Mouse (Mus musculus): ENCODE data around the gene Kpna7. TPM values are rescaled to one million over a fixed set of nuclear protein-coding genes. Genes with fewer than 3 reads are reported as not detected.
"Not testable (repeated sequence)": the region's sequence is repeated elsewhere in the genome, so short reads cannot be mapped to it uniquely, and the experiment has no call there.

The Kpna7 gene
- polyA plus RNA-seq, 1 experiment from 2014 or later, result not detected

DNA sequence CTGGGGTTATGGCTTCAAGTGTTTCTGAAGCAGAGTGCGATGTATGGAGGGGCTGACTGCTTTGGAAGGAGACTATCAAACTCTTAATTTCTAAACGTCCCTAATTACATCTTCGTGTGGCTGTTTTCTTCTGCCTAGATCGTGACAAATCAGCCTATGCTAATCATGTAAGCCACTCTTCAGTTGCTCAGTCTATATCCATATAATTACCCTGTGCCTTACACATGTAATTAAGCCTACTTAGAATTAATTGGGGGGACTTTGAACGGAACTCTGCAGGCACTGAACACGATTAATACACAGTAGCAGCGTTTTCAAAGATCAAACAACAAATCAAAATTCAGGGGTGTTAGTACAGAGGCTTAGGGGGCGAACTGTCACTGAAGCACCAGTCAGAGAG is 25.9 kb downstream of the Kpna7 start:
- Histone ChIP-seq H3K27me3 (ENCODE audit: insufficient read depth, low read length) (no peaks in the 10 kb centered on the region), H3K36me3 (ENCODE audit: insufficient read depth, low read length) (no peaks in the 10 kb centered on the region)
- WGBS, result 84% methylated on average over 8 of the region's 8 CpGs

DNA sequence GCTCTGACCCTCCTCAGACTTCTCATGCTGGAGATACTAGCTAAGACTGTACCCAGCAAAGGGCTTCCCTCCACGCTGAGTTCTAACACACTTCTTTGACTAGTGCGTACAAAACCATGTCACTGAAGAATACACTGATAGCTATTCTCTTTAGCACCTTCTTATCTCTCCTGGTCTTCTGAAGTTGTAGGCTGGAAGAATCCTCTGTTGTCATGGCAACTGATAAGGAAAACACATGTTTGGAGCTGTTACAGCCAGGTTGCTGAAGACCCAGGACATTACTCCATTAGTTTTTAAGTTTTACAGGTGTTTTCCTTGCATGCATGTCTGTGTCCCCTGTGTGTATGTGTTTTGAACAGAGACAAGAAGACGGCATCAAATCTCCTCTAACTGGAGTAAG is 29.6 kb downstream of the Kpna7 start:
- not testable (repeated sequence) for ATAC-seq (ENCODE audit: low FRiP score, low TSS enrichment); H3K36me3 ChIP-seq (ENCODE audit: insufficient read depth, low read length); H3K4me1 ChIP-seq (ENCODE audit: insufficient read depth, low read length); H3K4me2 ChIP-seq (replicated peaks; ENCODE audit: low read depth, low read length); H3K4me3 ChIP-seq (ENCODE audit: low read length); H3K9ac ChIP-seq (replicated peaks; ENCODE audit: low read length); H3K27ac ChIP-seq (ENCODE audit: low read length); H3K9me3 ChIP-seq (ENCODE audit: low read length); H3K27me3 ChIP-seq (ENCODE audit: insufficient read depth, low read length)
- 80% methylated on average over 3 of the region's 3 CpGs for WGBS

More for the DNA sequence above, 25.9 kb downstream of the Kpna7 start:
- H3K4me3 ChIP-seq (ENCODE audit: low read length), result no peak overlapping the region
- H3K9ac ChIP-seq (replicated peaks; ENCODE audit: low read length), result no peak overlapping the region
- H3K4me2 ChIP-seq (replicated peaks; ENCODE audit: low read depth, low read length), result no peak overlapping the region
- no peaks in the 10 kb centered on the region for H3K4me1 ChIP-seq (ENCODE audit: insufficient read depth, low read length)
- H3K9me3 ChIP-seq (ENCODE audit: low read length), result no peaks in the 10 kb centered on the region
- H3K27ac ChIP-seq (ENCODE audit: low read length), result no peak overlapping the region
- no peak for ATAC-seq (ENCODE audit: low FRiP score, low TSS enrichment)

DNA sequence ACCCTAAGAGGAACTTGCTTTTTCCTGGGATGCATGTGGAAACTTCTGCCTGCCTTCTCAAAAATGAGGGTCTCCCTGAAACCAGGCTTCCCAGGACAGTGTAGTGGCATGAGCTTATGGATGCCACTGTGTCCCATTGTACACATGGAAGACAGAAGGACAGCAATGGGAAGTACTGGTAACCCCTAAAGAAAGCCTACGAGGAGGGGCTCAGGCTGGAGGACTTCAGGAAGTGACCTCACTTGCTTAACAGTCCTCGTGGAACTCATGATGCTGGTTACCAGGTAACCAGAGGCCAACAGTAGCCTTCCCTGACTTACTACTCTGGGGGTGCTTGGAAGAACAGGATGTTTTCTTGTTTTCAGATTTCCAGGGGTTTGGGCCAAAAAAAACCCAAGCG is 41.1 kb downstream of the Kpna7 start, which contains the start of gene 1700018F24Rik:
Gene 1700018F24Rik (plus strand): TSS at position 301 of the 400 bp plus-strand sequence.
- ATAC-seq (ENCODE audit: low FRiP score, low TSS enrichment); H3K9me3 ChIP-seq (ENCODE audit: low read length); H3K27ac ChIP-seq (ENCODE audit: low read length); H3K9ac ChIP-seq (replicated peaks; ENCODE audit: low read length); H3K4me1 ChIP-seq (ENCODE audit: insufficient read depth, low read length); H3K36me3 ChIP-seq (ENCODE audit: insufficient read depth, low read length); H3K4me2 ChIP-seq (replicated peaks; ENCODE audit: low read depth, low read length); H3K27me3 ChIP-seq (ENCODE audit: insufficient read depth, low read length); H3K4me3 ChIP-seq (ENCODE audit: low read length): not testable (repeated sequence)
- 61% methylated on average over 3 of the region's 3 CpGs for WGBS

DNA sequence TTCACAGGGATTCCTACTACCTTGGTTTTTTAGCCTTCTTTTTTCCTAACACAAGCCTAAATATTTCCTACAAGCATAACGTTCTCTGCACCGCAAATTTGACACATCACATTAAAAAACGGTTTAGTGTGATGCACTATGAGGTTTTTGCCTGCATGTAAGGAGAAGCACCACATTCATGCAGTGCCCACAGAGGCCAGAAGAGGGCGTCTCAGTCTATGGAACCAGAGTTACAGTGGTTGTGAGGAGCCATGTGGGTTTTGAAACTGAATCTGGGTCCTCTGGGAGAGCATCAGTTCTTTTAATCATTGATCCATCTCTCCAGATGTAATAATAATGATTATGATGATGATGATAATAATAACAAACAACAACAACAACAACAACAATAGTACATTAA is 42.2 kb downstream of the Kpna7 start:
- Histone ChIP-seq H3K4me3 (ENCODE audit: low read length) (no peak overlapping the region), H3K9ac (replicated peaks; ENCODE audit: low read length) (no peak overlapping the region), H3K27me3 (ENCODE audit: insufficient read depth, low read length) (no peaks in the 10 kb centered on the region), H3K36me3 (ENCODE audit: insufficient read depth, low read length) (no peaks in the 10 kb centered on the region), H3K4me1 (ENCODE audit: insufficient read depth, low read length) (no peaks in the 10 kb centered on the region), H3K4me2 (replicated peaks; ENCODE audit: low read depth, low read length) (no peak overlapping the region), H3K9me3 (ENCODE audit: low read length) (no peaks in the 10 kb centered on the region), H3K27ac (ENCODE audit: low read length) (no peak overlapping the region)
- WGBS, result 46% methylated on average over 4 of the region's 4 CpGs
- no peak for ATAC-seq (ENCODE audit: low FRiP score, low TSS enrichment)

DNA sequence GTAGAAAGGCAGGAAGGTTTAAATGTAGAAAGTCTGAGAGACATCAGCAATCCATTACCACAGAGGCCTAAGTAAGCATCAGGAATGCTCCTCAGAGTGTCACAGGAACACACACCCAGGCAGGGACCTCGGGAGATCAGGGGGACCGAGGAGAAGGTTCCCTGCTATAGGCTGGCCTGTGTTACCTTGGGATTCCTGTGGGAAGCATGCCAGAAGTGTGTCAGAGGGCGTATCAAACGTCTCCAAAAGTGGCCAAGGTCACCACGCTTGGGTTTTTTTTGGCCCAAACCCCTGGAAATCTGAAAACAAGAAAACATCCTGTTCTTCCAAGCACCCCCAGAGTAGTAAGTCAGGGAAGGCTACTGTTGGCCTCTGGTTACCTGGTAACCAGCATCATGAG is 51.4 kb downstream of the Kpna7 start, which contains the start of gene Gm4871:
Gene Gm4871 (minus strand): TSS at position 364 of the 400 bp plus-strand sequence.
- H3K4me2 ChIP-seq (replicated peaks; ENCODE audit: low read depth, low read length); H3K4me3 ChIP-seq (ENCODE audit: low read length); H3K36me3 ChIP-seq (ENCODE audit: insufficient read depth, low read length); H3K9ac ChIP-seq (replicated peaks; ENCODE audit: low read length); H3K9me3 ChIP-seq (ENCODE audit: low read length); H3K4me1 ChIP-seq (ENCODE audit: insufficient read depth, low read length); ATAC-seq (ENCODE audit: low FRiP score, low TSS enrichment); H3K27ac ChIP-seq (ENCODE audit: low read length); H3K27me3 ChIP-seq (ENCODE audit: insufficient read depth, low read length): not testable (repeated sequence)
- 47% methylated on average over 4 of the region's 5 CpGs for WGBS

DNA sequence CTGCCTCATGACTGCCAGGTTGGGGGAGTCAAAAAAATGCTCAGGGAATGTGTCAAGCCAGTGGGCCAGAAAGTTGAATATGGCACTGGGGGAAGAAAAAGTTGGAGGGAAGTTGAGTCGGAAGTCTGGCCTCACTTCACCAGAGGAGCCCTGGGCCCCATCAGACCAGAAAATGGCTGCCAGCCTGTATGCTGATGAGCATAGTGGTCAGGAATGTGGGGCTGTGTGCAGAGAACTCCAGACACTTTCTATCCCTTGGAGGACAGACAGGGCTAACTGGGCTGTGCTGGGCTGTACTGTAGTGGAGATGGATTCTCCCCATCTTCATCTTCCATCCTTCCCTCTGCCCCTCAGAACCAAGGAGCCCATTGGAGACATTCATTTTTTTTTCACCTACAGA is 53.4 kb downstream of the Kpna7 start:
- not testable (repeated sequence) for H3K4me2 ChIP-seq (replicated peaks; ENCODE audit: low read depth, low read length); ATAC-seq (ENCODE audit: low FRiP score, low TSS enrichment); H3K4me1 ChIP-seq (ENCODE audit: insufficient read depth, low read length); H3K4me3 ChIP-seq (ENCODE audit: low read length); H3K9me3 ChIP-seq (ENCODE audit: low read length); H3K27ac ChIP-seq (ENCODE audit: low read length); H3K9ac ChIP-seq (replicated peaks; ENCODE audit: low read length); H3K36me3 ChIP-seq (ENCODE audit: insufficient read depth, low read length); H3K27me3 ChIP-seq (ENCODE audit: insufficient read depth, low read length)
- WGBS, result 92% methylated on average over 1 of the region's 1 CpGs

DNA sequence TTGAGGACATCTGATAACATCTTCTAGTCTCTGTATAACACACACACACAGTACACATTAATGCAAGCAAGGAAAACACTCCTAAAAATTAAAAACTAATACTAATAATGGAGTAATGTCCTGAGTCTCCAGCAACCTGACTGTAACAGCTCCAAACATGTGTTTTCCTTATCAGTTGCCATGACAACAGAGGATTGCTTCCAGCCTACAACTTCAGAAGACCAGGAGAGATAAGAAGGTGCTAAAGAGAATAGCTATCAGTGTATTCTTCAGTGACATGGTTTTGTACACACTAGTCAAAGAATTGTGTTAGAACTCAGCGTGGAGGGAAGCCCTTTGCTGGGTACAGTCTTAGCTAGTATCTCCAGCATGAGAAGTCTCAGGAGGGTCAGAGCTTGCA is 63.1 kb downstream of the Kpna7 start:
- not testable (repeated sequence) for H3K36me3 ChIP-seq (ENCODE audit: insufficient read depth, low read length); H3K4me1 ChIP-seq (ENCODE audit: insufficient read depth, low read length); H3K9me3 ChIP-seq (ENCODE audit: low read length); H3K27me3 ChIP-seq (ENCODE audit: insufficient read depth, low read length); H3K4me3 ChIP-seq (ENCODE audit: low read length); H3K9ac ChIP-seq (replicated peaks; ENCODE audit: low read length); H3K4me2 ChIP-seq (replicated peaks; ENCODE audit: low read depth, low read length); H3K27ac ChIP-seq (ENCODE audit: low read length); ATAC-seq (ENCODE audit: low FRiP score, low TSS enrichment)
- WGBS, result 86% methylated on average over 1 of the region's 1 CpGs

DNA sequence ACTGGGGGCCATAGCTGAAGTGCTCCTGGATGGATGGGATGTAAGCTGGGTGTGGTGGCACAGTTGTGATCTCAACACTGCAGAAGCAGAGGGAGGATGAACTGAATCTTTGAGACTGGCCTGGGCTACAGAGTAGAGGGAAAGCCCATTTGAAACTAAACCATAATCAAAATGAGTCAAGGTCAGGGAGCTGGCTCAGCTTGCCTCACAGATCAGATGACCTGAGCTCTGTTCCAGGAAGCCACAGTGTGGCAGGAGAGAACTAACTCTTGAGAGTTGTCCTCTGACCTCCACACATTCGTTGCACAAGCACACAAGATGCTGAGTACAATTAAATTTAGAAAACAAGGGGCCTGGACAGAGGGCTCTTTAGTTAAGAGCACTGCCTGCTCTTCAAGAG is 63.6 kb downstream of the Kpna7 start:
- not testable (repeated sequence) for H3K9me3 ChIP-seq (ENCODE audit: low read length)
- 33% methylated on average over 1 of the region's 1 CpGs for WGBS

DNA sequence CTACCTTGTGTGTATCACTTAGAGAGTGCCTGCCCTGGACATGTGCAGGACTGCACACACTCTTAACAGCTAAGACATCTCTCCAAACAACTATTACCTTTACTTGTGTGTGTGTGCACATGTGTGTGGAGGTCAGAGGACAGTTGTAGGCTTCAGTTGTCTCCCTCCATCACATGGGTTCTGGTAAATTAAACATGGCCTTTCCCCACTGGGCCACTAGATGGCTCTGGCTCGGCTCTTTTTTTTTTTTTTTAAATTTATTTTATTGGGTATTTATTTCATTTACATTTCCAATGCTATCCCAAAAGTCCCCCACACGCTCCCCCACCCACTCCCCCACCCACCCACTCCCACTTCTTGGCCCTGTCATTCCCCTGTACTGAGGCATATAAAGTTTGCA is 67.1 kb downstream of the Kpna7 start:
- H3K27ac ChIP-seq (ENCODE audit: low read length); H3K9me3 ChIP-seq (ENCODE audit: low read length); ATAC-seq (ENCODE audit: low FRiP score, low TSS enrichment); H3K27me3 ChIP-seq (ENCODE audit: insufficient read depth, low read length); H3K36me3 ChIP-seq (ENCODE audit: insufficient read depth, low read length); H3K9ac ChIP-seq (replicated peaks; ENCODE audit: low read length); H3K4me1 ChIP-seq (ENCODE audit: insufficient read depth, low read length); H3K4me2 ChIP-seq (replicated peaks; ENCODE audit: low read depth, low read length); H3K4me3 ChIP-seq (ENCODE audit: low read length): not testable (repeated sequence)
- 43% methylated on average over 1 of the region's 2 CpGs for WGBS

More for the DNA sequence above, 63.6 kb downstream of the Kpna7 start:
- H3K27me3 ChIP-seq (ENCODE audit: insufficient read depth, low read length); H3K36me3 ChIP-seq (ENCODE audit: insufficient read depth, low read length); H3K4me2 ChIP-seq (replicated peaks; ENCODE audit: low read depth, low read length); H3K27ac ChIP-seq (ENCODE audit: low read length); ATAC-seq (ENCODE audit: low FRiP score, low TSS enrichment); H3K9ac ChIP-seq (replicated peaks; ENCODE audit: low read length); H3K4me1 ChIP-seq (ENCODE audit: insufficient read depth, low read length); H3K4me3 ChIP-seq (ENCODE audit: low read length): not testable (repeated sequence)

DNA sequence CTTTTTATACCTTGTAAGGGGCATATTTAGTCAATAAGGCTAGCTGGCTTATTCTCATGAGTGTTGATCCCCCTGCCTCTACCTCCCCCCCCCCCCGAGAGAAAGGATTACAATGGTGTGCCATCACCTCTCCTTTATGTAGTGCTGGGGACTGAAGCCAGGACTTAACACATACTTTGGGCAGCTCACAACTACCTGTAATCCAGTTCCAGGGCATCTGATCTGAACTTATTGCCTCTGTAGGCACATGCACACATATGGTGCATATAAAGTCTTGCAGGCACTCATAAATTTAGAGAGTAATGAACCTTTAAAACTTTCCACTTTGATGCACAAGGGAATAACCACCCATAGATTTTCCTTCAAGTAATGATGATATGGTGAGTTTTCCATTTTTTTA is 69.6 kb downstream of the Kpna7 start:
- ATAC-seq (ENCODE audit: low FRiP score, low TSS enrichment), result no peak
- H3K4me2 ChIP-seq (replicated peaks; ENCODE audit: low read depth, low read length), result no peak overlapping the region
- H3K27ac ChIP-seq (ENCODE audit: low read length), result no peak overlapping the region
- no peaks in the 10 kb centered on the region for H3K36me3 ChIP-seq (ENCODE audit: insufficient read depth, low read length)
- 86% methylated on average over 1 of the region's 1 CpGs for WGBS
- no peak overlapping the region for H3K4me3 ChIP-seq (ENCODE audit: low read length)
- H3K9ac ChIP-seq (replicated peaks; ENCODE audit: low read length), result no peak overlapping the region
- no peaks in the 10 kb centered on the region for H3K27me3 ChIP-seq (ENCODE audit: insufficient read depth, low read length)
- no peaks in the 10 kb centered on the region for H3K4me1 ChIP-seq (ENCODE audit: insufficient read depth, low read length)
- H3K9me3 ChIP-seq (ENCODE audit: low read length), result no peaks in the 10 kb centered on the region
